Mouse (Mus musculus): Measurements from ENCODE around the gene BC049715. TPM values are rescaled to one million over a fixed set of nuclear protein-coding genes. Genes with fewer than 3 reads are reported as not detected.
A peak's percentile ranks its signal among the peaks of the same experiment; 100 is the strongest.

The BC049715 gene
- total and polyA plus RNA-seq, 3 experiments = 0.44 to 1.8 (median 0.61) TPM

- no peak overlapping the region for H3K9ac ChIP-seq (ENCODE audit: low read depth, low read length)
- no peak for DNase-seq
- H3K4me1 ChIP-seq (ENCODE audit: control insufficient read depth, insufficient read depth, low read length) = peaks cover 9% of the 10 kb centered on the region
- TF ChIP-seq EP300 (IDR thresholded peaks at IDR 0.05; ENCODE audit: insufficient read depth, low read depth, low read length) (no peak), CTCF (IDR thresholded peaks at IDR 0.05) (no peak), POLR2A (IDR thresholded peaks at IDR 0.05; ENCODE audit: insufficient read depth, low read depth, low read length) (no peak)
- no peaks in the 10 kb centered on the region for H3K79me2 ChIP-seq (replicated peaks; ENCODE audit: control insufficient read depth, insufficient read depth, low read length)
- intact Hi-C loops (cut with DNase I) = no loop called here
- no peaks in the 10 kb centered on the region for H3K36me3 ChIP-seq (ENCODE audit: control insufficient read depth, insufficient read depth, low read length)
- 75% methylated on average over 6 of the region's 6 CpGs for WGBS
- no peak overlapping the region for H3K4me3 ChIP-seq
- peak overlapping the region; percentile 18; the same call in 1 of the 2 replicates for H3K27ac ChIP-seq
- no peaks in the 10 kb centered on the region for H3K27me3 ChIP-seq (ENCODE audit: control insufficient read depth, insufficient read depth, low read length)
These were observed 62.1 kb downstream of the BC049715 start for GRCm38 (mm10) chr6:136889554-136889953.

Small RNA genes within 50 kb of the gene (microRNA-seq; reads per million reads assigned to microRNA genes)
- gene Gm44364 = 0 reads per million in 2 experiments

Other genes starting within 250 kb of the BC049715 start
- 10 to 100 TPM; 48.8 to 53.5 TPM for gene Plbd1, start 165.7 kb upstream of the BC049715 start, total RNA-seq (2021)
- 28.4 and 50.7 TPM in 2 replicates for gene Plbd1, start 165.7 kb upstream of the BC049715 start, polyA plus RNA-seq (2012; rRNA removed)
- gene Gucy2c, start 45.9 kb upstream of the BC049715 start, total RNA-seq (2021) = not detected
- gene Gucy2c, start 45.9 kb upstream of the BC049715 start, polyA plus RNA-seq (2012; rRNA removed) = not detected in 2 replicates
- gene Hist4h4, start 23.2 kb upstream of the BC049715 start, total RNA-seq (2021) = 1 to 10 TPM; 5.9 to 6.5 TPM
- 0.16 and 0.56 TPM in 2 replicates for gene Hist4h4, start 23.2 kb upstream of the BC049715 start, polyA plus RNA-seq (2012; rRNA removed)
- 10 to 100 TPM; 29.4 to 30.1 TPM for gene H2afj, start 19.4 kb upstream of the BC049715 start, total RNA-seq (2021)
- gene H2afj, start 19.4 kb upstream of the BC049715 start, polyA plus RNA-seq (2012; rRNA removed) = 24.6 and 49.4 TPM in 2 replicates
- 10 to 100 TPM; 67.6 to 68.1 TPM for gene Wbp11, start 607 bp downstream of the BC049715 start, total RNA-seq (2021)
- 28.7 and 28.9 TPM in 2 replicates for gene Wbp11, start 607 bp downstream of the BC049715 start, polyA plus RNA-seq (2012; rRNA removed)
- not detected for gene Smco3, start 7.8 kb downstream of the BC049715 start, total RNA-seq (2021)
- gene Smco3, start 7.8 kb downstream of the BC049715 start, polyA plus RNA-seq (2012; rRNA removed) = 0.04 TPM in 1 of 2 replicates, not detected in the other
- gene Art4, start 30.1 kb downstream of the BC049715 start, total RNA-seq (2021) = 10 to 100 TPM; 16.3 to 19.6 TPM
- gene Art4, start 30.1 kb downstream of the BC049715 start, polyA plus RNA-seq (2012; rRNA removed) = 12.8 and 19.9 TPM in 2 replicates
- gene Mgp, start 48.2 kb downstream of the BC049715 start, total RNA-seq (2021) = 100 to 1,000 TPM; 409 to 433 TPM
- gene Mgp, start 48.2 kb downstream of the BC049715 start, polyA plus RNA-seq (2012; rRNA removed) = 1,071 and 1,296 TPM in 2 replicates
- gene Erp27, start 94.6 kb downstream of the BC049715 start, total RNA-seq (2021) = not detected
- 0.29 and 0.51 TPM in 2 replicates for gene Erp27, start 94.6 kb downstream of the BC049715 start, polyA plus RNA-seq (2012; rRNA removed)
- gene Pde6h, start 96.2 kb downstream of the BC049715 start, total RNA-seq (2021) = under 1 TPM in 1 of 2 experiments, not detected in 1; 0.30 TPM
- 0.04 and 0.26 TPM in 2 replicates for gene Pde6h, start 96.2 kb downstream of the BC049715 start, polyA plus RNA-seq (2012; rRNA removed)
- 10 to 100 TPM; 24.0 to 30.4 TPM for gene Arhgdib, start 114.3 kb downstream of the BC049715 start, total RNA-seq (2021)
- 41.7 and 57.6 TPM in 2 replicates for gene Arhgdib, start 114.3 kb downstream of the BC049715 start, polyA plus RNA-seq (2012; rRNA removed)